Mouse (Mus musculus) bone marrow macrophage, adult 2 months (primary cell): ENCODE results near the gene Rep15. TPM values are rescaled to one million over a fixed set of nuclear protein-coding genes. Genes with fewer than 3 reads are reported as not detected.

Source experiments
- H3K27ac ChIP-seq: 2 replicates; pipeline ENCODE4 v1.5.1; 2012; ENCODE audit warnings: low read depth, low read length; ENCODE audit not compliant: insufficient read depth
- H3K4me1 ChIP-seq: 2 replicates; pipeline ENCODE4 v1.6.1; 2012; ENCODE audit warnings: low read length; ENCODE audit not compliant: control insufficient read depth, insufficient read depth
- H3K4me3 ChIP-seq: 2 replicates; pipeline ENCODE4 v1.5.1; 2012; ENCODE audit warnings: mild to moderate bottlenecking, low read length, moderate library complexity; ENCODE audit not compliant: insufficient read depth
- CTCF ChIP-seq: IDR thresholded peaks from 2 replicates; pipeline ENCODE4 v1.5.1; 2012; ENCODE audit warnings: low read depth, mild to moderate bottlenecking, low read length, moderate library complexity
- POLR2A ChIP-seq: IDR thresholded peaks from 2 replicates; pipeline ENCODE4 v1.6.1; 2012; ENCODE audit warnings: mild to moderate bottlenecking, low read depth, low read length, borderline replicate concordance
- polyA plus RNA-seq: library from polyadenylated mRNA; stranded (reverse); fragments of >200 nt; gene quantifications from 2 replicates; pipeline ENCODE4 v1.2.4, GENCODE M21; 2012; ENCODE audit not compliant: missing spikeins, insufficient read depth, insufficient read length

The Rep15 gene
- polyA plus RNA-seq, 1 experiment, result not detected

- H3K4me1 ChIP-seq, result no peaks in the 10 kb centered on the region
- H3K27ac ChIP-seq, result no peak overlapping the region
- no peak overlapping the region for H3K4me3 ChIP-seq
- TF ChIP-seq CTCF, result no peak
- no peak for TF ChIP-seq POLR2A
These were observed 21.6 kb downstream of the Rep15 start for GRCm38 (mm10) chr6:147053785-147054646.

- TF ChIP-seq CTCF (no peak), POLR2A (no peak)
- no peak overlapping the region for H3K4me3 ChIP-seq
- no peaks in the 10 kb centered on the region for H3K4me1 ChIP-seq
- no peak overlapping the region for H3K27ac ChIP-seq
These were observed 23.1 kb downstream of the Rep15 start for GRCm38 (mm10) chr6:147055374-147055977.

- H3K4me3 ChIP-seq, result no peak overlapping the region
- TF ChIP-seq POLR2A, result no peak
- no peak for TF ChIP-seq CTCF
- no peaks in the 10 kb centered on the region for H3K4me1 ChIP-seq
- H3K27ac ChIP-seq, result no peak overlapping the region
These were observed 26.9 kb downstream of the Rep15 start for GRCm38 (mm10) chr6:147059326-147059725.

- no peak overlapping the region for H3K27ac ChIP-seq
- H3K4me3 ChIP-seq, result no peak overlapping the region
- TF ChIP-seq POLR2A (no peak), CTCF (no peak)
- no peaks in the 10 kb centered on the region for H3K4me1 ChIP-seq
These were observed 29.2 kb downstream of the Rep15 start for GRCm38 (mm10) chr6:147061630-147062029.

GRCm38 (mm10) chr6:147062034-147062433 lies 29.6 kb downstream of the Rep15 start:
- Histone ChIP-seq H3K4me3 (no peak overlapping the region), H3K4me1 (no peaks in the 10 kb centered on the region), H3K27ac (no peak overlapping the region)
- TF ChIP-seq CTCF, result no peak
- no peak for TF ChIP-seq POLR2A

GRCm38 (mm10) chr6:147062694-147063093 lies 30.3 kb downstream of the Rep15 start:
- no peak for TF ChIP-seq POLR2A
- no peak for TF ChIP-seq CTCF
- Histone ChIP-seq H3K27ac (no peak overlapping the region), H3K4me3 (no peak overlapping the region), H3K4me1 (no peaks in the 10 kb centered on the region)

- H3K27ac ChIP-seq, result no peak overlapping the region
- H3K4me3 ChIP-seq, result no peak overlapping the region
- H3K4me1 ChIP-seq, result no peaks in the 10 kb centered on the region
- TF ChIP-seq POLR2A (no peak), CTCF (no peak)
These were observed 32.0 kb downstream of the Rep15 start for GRCm38 (mm10) chr6:147064226-147064943.

GRCm38 (mm10) chr6:147064944-147065261 lies 32.5 kb downstream of the Rep15 start:
- H3K4me3 ChIP-seq, result no peak overlapping the region
- TF ChIP-seq CTCF (no peak), POLR2A (no peak)

GRCm38 (mm10) chr6:147075808-147076387 lies 43.5 kb downstream of the Rep15 start:
- Histone ChIP-seq H3K4me3 (no peak overlapping the region), H3K27ac (no peak overlapping the region), H3K4me1 (peaks cover 9% of the 10 kb centered on the region)
- TF ChIP-seq CTCF (no peak), POLR2A (no peak)

More at GRCm38 (mm10) chr6:147064944-147065261, 32.5 kb downstream of the Rep15 start:
- no peak overlapping the region for H3K27ac ChIP-seq
- H3K4me1 ChIP-seq, result no peaks in the 10 kb centered on the region
